Mouse (Mus musculus): ENCODE measurements around the gene Nrde2.
"Not testable (repeated sequence)": the region's sequence is repeated elsewhere in the genome, so short reads cannot be mapped to it uniquely, and the experiment has no call there.

Gene Nrde2

DNA sequence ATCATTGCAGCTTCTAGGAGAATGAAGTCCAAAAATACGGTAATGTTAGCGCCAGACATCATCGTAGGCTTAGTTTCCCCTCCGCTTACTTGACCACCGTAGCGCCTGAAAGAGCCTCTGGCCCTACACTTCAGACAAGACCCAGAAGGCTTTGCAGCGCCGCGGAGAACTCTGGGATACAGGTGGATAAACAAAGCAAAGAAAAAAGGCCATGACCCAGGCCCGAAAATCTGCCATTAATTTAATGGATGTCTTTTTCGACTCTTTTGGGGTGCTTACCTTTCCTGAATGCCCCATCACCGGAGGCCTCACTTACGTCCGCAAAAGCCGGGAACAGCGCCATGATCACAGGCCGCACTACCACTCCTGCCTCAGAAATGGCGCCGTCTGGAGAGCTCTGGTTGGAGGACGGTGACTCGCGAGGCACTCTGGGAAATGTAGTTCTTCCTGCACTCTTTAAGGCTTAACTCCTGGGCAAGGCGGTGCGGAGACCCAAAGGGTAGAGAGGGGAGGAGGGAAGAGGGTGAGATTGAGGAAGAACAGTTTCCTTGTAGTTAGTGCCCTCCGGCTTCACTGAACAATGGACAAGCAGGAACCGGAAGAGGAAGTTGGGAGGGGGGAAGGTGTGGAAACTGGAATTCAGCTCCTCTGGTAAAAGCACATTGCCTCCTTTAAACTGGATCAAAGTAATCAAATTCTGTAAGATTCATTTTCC is at the start of gene Nrde2:
Nrde2 (minus strand) TSS at position 393 of the 715 bp plus-strand sequence.
- DNase-seq (ENCODE audit: low spot score): peak; percentile 89

DNA sequence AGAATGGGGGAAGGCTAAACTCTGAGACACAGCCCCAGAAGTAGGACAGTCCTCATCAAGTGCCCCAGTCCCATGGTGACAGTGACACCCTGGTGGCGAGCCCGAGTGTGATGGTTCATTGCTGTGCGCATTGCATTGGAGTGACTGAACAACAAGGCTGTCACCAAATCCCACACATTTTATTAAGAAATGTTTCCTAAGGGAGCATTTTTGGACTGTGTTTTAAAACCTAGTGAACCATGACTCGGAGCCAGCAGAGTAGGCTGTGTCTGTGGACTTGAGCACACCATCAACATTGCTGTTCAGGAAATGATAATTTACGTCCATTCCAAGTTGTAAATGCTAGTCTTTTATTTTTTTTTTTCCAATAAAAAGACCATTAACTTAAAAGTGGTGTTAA is 47.5 kb upstream of the Nrde2 start:
- DNase-seq (ENCODE audit: low spot score): no peak

DNA sequence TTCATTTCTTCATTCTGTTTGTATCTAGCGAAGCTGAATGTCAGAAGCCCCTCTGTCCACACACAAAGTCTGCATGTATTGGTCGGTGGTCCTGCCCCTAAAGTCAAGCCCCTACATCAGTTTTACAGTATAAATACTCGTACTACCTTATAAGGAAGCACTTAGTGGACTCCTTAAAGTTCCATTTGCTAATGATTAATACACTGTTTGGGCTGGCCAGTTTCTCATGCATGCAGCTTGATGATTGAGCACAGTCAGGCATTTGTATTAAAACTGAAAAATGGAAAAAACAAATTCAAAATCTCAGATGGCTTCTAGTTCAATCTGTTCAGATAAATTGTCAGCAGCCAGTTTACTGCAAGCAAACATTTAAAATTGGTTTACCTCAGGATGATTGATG is 47.1 kb upstream of the Nrde2 start:
- no peak for DNase-seq (ENCODE audit: low spot score)

DNA sequence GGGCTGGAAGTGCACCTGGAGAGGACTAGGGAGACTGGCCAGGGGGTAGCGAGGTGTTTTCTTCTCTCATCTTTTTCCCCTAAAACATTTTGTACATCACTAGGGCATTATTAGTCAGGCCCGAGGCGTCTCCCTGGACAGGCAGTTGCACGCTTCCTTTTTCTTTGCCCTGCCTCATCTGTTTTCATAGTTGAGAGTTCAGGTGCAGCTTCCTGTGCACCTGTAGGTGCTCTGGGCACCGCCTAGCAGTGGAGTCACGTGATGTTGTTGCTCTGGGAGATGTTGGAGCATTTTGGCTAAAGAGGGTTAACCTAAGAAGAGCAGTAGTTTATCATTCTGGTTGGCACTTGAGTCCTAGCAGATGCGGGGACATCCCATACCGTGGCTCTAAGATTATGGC is 45.7 kb upstream of the Nrde2 start:
- DNase-seq (ENCODE audit: low spot score): no peak

DNA sequence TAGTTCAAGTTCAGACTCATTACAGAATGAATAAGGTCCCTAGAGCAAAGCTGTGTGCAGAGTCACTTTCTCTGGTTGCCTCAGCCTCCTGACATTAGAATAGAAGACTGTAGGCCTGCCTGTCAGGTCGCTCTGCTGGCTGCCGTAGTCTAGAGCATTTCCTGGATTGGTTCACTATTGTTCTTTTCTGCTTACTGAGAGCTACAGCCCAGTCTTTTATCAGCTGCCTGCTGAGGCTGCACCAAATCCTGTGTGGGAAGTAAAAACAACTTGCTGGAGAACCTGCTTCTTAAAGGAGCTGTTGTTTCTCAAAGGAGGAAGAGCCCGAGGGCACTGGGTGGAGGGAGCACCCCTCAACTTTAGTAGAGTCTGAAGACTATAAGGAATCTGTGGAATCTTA is 44.3 kb upstream of the Nrde2 start:
- DNase-seq (ENCODE audit: low spot score): no peak

DNA sequence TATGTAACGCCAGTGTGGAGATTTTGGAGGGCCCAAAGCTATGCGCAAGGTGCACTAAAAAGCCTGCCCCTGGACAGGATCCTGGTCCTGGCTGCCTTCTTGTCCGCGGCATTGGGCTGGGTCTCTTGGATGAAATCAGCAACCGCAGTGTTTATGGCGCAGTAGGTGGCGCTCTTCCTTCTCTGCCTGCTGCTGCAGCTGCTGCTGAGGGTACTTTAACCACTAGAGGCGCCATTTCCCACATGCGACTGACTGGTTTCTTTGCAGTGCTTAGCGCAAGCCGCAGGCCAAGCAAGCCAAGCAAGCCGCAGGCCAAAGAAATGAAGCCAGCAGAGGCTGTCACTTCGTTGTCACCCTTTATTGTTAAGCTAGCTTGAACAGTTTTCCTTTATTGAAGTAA is 42.4 kb upstream of the Nrde2 start:
- DNase-seq (ENCODE audit: low spot score): peak; percentile 93

DNA sequence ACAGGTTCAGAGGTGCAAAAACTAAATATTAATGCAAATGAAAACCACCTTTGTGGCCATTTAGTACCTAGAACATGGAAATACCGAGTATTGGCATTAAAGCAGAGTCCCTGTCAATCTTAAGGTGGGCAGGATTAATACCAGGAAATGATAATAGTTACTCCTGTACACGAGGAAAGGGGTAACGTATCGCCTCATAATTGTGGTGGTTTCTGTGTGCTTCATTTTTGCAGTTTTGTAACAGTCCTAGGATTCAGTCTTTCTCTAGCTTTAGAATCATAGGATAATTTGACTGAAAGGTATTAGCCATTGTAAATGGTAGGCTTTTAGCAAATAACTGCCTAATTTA is 41.9 kb upstream of the Nrde2 start:
- DNase-seq (ENCODE audit: low spot score): no peak

DNA sequence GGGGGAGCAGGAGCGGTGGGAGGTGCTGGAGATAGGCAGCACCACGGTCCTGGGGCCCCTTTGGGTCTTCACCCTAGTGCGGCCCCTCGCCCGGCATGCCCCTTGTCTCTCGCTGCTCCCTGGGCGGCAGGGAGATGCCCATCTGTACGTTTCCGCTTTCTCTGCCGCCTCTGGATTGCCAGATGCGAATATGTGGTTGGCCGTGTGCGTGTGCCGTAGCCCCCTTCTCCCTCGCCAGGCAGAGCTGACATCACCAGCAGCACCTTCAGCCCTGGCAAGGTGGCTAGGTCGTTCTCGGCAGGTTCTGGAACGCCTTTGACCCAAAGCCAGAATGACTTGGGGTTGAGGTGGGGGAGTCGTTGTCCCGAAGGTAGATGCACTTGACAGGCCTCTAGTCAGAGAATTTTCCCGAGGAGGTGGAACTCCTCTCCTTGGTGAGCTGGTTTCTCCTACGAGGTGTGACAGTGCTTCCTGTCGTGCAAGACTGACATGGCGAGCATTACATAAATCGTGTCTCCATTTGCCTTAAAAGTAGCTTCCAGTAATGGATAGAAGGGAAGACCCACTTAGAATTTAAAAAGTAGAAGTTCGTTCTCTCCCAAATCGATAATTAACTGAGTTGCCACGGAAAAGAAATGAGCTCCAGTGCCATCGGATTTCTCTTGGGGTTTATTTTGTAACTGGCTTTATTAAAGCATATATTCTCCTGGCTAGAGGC is 41.4 kb upstream of the Nrde2 start:
- no peak for DNase-seq (ENCODE audit: low spot score)

DNA sequence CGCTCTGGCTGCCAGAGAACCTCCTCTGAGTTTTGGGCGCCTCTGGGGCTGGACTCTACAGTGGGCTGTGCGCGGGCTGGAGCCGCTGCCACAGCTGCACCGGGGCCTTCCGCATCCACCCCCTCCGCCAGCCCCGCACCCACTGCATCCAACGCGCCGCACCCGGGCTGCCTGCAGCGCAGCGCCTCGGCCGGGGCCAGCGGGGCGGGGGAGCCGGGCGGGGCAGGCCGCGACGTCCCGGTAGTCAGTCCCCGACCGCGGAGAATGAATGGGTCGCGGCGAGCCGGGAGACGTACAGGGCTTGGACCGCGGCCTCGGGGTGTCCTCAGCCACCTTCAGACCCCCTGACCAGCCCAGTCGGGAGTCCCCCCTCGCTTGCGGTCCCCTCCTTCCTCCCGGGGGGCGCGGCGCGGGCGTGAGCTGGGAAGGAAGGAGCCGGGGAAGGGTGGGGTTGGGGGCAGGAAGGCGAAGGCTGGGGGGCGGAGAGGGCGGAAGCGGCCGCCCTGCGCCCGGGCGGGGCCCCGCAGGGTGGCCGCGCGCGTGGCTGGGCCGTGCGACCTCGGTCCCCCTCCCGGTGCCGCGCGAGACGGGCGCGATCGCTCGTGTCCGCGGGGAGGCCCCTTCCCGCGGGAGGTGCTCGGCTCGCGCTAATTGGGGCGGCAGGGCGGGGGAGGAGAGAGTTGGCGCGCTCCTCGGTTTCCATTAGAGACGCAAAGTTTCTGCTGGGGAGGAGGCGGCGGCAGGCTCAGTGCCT is 40.6 kb upstream of the Nrde2 start:
- DNase-seq (ENCODE audit: low spot score): no peak

DNA sequence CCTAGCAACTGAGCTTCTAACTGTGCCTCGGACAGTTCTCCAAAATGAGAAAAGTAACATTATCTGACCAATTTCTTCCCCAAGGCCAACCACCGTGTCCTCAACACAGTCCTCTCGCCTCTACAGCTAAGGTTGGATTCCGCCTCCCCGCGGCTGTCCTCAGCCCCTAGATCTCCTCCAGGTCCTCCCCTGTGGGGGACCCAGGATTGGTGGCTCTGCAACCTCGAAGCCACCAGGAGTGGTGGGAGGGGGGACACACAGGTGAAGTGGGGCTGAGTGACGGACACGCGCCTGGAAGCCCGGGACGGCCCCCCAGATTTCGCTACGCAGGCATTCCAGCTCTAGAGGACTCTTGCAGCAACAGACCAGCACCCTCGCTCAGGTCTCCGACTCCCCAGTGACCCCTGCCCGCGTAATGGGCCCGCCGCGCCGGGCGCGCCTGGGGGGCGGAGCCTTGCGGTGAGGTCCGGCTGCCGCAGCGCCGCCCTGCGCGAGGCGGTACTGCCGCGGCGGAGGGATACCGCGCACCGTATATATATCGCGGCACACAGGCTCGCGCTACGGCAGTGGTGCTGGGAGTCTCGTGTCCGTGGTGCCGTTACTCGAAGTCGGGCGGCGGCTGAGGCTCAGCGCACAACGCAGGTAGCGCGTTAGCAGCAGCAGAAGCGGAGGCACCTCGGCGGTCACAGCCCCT is 39.7 kb upstream of the Nrde2 start, which contains the start of gene Calm1:
Calm1 (plus strand) TSS at position 469 of the 694 bp plus-strand sequence.
- peak; percentile 85 for DNase-seq (ENCODE audit: low spot score)

DNA sequence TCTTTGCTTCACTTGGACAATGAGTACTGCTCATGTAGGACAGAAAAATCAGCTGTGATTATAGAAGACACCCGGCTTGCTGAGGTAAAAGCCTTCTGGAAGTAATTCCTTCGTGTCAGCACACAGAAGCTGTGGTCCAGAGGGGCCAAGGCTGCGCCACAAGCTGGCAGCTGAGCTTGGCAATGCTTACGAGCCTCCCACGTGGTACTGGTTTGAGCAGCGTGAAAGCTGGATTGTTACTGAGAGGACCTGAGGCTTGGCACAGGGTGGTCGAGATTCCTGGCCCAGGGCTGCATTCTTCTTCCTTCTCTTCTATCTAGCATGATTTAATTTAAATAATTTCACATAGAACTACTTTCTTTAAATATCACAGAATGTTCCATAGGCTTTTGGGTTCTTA is 37.3 kb upstream of the Nrde2 start:
- DNase-seq (ENCODE audit: low spot score): no peak

DNA sequence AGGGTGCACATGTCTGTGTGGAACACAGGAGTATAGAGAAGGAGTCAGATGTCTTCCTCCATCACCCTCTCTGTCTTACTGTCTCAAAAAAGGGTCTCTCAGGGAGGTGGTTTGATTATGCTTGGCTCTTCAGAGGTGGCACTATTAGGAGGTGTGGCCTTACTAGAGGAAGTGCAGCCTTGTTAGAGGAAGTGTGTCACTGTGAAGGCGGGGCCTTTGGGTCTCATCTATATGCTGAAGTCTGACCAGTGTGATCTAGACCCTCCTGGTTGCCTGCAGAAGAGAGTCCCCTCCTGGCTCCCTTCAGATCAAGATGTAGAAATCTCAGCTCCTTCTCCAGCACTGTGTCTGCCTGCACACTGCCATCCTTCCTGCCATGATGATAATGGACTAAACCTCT is 34.7 kb upstream of the Nrde2 start:
- DNase-seq (ENCODE audit: low spot score): no peak

DNA sequence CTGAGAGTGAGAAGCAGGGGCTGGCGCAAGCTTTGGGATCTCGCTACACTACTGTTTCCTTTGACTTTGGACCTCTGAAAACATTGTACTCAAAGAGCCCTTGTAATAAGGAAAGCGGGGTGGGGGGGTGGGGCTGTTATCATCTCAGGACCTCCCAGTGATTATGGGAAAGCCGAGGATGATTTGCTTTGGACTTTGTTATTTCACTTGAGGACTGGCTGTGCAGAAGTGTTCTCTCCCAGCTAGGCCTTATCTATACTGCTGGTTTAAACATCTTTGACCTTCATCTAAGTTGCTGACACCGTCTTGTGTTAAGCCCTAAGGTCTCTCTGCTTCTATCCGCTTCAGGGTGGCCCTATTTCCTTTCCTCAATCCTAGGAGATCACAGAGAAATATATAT is 31.3 kb upstream of the Nrde2 start:
- DNase-seq (ENCODE audit: low spot score): no peak

DNA sequence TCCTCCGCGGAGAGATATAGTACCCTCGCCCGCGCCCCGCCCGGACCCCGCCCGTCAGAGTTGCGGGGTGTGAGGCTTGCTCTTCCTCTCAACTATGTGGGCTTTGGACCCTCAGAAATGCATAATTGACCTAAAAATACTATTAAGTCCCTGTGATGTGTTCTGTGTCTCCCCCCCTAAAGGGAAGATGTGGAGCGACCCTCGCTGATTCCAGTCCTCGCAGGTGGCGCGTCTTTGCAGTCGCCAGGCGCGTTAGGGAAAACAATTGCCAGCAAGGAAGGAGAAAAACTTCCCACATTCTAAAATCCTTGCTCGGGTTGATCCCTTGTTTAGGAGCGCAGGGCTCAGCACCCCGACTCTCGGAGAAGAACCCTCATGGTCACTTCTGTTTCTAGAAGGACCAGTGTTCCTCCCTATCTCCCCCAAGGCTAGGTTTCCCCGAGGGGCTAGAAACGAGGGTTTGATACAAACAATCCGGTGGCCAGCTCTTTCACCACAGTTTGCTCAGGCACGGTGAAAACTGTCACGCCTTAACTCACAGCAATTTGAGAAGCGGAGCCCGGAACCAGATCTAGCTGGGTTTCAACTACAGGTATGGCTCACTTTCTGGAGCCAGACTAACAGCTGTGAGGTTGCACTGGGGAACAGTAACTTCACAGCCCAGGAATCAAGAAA is 28.4 kb upstream of the Nrde2 start:
- no peak for DNase-seq (ENCODE audit: low spot score)

DNA sequence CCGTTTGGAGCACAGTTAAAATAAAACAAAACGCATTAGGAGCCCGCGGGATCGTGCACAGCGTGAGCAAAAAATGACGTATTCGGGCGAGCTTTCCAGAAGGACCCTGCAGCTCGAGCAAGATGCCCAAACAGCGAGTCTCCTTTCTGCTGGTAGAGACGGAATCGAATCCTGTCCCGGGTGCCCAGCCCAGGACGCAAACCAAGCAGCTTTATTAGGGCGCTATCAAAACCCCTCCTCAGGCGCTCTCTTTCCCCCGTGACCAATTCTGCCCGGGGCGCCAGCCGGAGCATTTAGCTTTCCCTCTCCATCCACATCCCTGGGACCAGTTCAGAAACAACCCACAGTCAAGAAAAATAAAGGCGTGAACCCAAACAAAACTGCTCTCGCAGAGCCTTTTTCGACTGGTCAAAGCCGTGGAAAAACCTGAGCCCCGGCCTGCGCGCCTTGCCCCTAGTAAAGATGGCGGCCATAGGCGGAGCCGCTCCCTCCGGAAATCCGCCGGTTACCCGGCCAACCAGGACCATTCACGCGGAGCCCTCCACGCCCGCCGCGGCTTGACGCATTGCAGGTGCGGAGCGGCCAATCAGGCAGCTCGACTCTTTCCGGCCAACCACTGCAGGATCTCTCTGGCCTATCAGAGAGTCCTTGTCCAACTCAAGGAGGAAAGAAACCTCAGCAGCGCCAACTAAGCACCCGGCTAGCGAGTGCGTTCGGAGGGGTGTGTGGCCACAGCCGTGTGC is 27.7 kb upstream of the Nrde2 start:
- DNase-seq (ENCODE audit: low spot score): peak; percentile 99

DNA sequence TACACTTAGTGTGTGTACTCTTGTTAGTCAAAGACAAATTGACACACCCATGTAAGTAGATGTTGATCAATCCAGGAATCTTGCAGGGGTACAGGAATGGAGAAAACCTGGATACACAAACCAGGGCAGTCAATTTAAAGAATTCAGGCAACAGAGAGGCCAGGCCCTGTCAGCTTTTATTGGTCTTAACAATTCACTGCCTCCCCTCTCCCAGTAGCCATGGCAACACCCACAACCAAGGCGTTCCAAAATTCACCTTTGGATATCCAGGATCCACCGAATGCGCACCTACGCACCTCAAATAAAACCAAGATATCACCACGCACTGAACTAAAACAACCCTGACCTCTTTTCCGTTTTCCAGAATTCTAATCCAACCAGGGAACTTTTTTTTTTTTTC is 26.9 kb upstream of the Nrde2 start:
- no peak for DNase-seq (ENCODE audit: low spot score)

DNA sequence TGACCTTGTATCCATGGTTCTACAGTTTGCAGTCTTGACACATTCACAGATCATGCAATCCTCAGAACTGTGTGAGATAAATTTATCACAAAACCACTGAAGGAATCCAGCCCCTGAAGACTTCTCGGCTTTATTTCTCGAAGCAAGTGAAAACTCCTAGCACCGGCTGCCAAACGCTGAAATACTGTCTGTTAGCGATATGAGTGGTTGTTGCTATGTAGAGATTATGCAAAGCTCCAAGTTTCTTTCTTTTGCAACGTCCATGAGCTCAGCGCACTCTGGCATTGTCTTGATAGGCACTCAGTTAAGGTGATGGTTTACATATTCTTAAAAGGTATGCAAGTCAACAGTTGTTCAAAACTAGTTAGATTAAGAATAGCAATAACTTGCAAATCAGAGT is 26.4 kb upstream of the Nrde2 start:
- DNase-seq (ENCODE audit: low spot score): no peak

DNA sequence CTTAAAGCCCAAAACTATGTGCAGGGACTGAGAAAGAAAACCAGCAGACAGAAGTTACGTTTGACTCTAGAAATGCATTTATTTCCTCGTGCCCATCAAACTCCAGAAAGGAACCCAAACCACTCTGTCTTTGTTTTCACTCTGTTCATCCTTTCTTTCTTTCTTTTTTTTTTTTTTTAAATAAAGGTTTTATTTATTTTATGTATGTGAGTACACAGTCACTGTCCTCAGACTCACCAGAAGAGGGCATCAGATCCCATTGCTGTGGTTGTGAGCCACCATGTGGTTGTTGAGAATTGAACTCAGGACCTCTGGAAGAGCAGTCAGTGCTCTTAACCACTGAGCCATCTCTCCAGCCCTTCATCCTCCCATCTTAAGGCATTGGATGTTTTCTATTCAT is 25.5 kb upstream of the Nrde2 start:
- not testable (repeated sequence) for DNase-seq (ENCODE audit: low spot score)

DNA sequence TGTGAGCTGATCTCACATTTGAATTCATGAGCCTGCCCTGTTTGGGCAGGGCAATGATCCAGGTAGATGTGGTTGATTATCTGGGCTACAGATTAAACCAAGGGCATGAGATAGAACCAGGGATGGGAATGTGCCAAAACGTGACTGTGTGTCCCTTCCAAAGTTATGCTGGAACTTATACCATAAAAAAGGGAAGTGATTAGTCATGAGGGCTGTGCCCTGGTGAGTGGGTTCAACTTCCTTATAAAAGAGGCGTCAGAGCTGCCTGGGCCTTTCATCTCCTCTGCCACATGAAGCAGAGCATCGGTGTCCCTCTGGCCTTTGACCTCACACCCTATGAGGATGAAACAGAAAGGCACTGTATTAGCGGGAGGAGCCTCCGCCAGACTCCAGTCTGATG is 24.5 kb upstream of the Nrde2 start:
- no peak for DNase-seq (ENCODE audit: low spot score)

DNA sequence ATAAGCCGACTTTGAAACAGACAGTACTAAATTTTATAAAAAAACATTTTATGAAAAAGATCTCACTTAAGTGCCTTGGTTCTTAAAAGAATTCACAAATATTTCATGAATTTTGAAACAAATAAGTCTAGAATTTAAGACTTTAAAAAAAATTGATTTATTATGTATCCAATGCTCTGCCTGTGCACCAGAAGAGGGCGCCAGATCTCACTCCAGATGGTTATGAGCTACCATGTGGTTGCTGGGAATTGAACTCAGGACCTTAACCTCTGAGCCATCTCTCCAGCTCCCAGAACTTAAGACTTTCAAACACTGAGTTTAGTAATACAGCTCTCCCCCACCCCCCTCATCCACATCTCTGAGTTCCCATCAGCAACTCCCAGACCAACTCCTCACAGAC is 23.2 kb upstream of the Nrde2 start:
- no peak for DNase-seq (ENCODE audit: low spot score)

DNA sequence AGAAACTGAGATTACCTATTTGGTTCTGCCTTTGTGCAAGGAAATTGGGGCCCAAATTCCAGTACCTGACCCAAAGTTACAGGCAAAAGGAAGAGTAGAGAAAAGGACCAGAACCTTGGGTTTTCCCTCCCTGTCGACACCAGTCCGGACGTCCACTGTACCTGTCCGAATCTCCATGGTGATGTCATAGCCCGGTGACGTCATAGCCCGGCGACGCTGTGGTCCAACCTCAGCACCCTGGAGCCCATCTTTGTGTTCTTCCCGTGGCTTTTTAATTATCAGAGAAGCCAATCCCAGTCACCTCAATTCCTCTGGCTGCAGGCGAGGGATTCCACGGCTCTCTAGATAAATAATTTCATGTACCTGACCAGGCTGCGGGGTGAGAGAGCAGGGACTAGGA is 21.3 kb upstream of the Nrde2 start:
- DNase-seq (ENCODE audit: low spot score): no peak
